Mouse (Mus musculus): ENCODE data around the gene Ces5a. TPM values are rescaled to one million over a fixed set of nuclear protein-coding genes. Genes with fewer than 3 reads are reported as not detected.
"Not testable (repeated sequence)": the region's sequence is repeated elsewhere in the genome, so short reads cannot be mapped to it uniquely, and the experiment has no call there.

The Ces5a gene
- total RNA-seq (2015) (not detected in 2 replicates), total RNA-seq (2017) (not detected in 2 replicates)

- ATAC-seq (replicated peaks; ENCODE audit: poor library complexity) = no peak
These were observed at the start of gene Ces5a for GRCm38 (mm10) chr8:93535730-93536129. Gene Ces5a (minus strand): TSS chr8:93535830.

- no peak for ATAC-seq (replicated peaks; ENCODE audit: poor library complexity)
These were observed 37.2 kb upstream of the Ces5a start for GRCm38 (mm10) chr8:93572841-93573240.

DNA sequence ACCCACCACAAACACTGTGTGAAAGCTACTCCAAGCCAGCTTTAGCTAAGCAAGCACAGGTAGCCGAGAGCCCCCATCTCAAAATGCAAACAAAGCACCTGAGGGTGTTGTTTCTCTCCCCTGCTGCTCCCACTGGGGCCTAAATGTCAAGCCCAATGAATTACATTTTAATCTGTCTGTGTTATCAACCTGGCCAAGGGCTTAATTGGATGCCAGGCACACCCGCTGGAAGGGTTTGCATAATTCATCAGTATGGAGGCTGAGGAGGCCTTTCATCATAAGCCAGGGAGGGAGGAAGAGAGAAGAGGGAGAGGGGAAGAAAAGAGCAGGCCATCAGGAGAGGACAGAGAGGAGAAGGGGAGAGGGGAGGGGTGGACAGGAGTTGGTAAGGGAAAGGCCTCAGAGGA, 36.5 kb upstream of the Ces5a start:
- ATAC-seq (replicated peaks; ENCODE audit: poor library complexity) = no peak

DNA sequence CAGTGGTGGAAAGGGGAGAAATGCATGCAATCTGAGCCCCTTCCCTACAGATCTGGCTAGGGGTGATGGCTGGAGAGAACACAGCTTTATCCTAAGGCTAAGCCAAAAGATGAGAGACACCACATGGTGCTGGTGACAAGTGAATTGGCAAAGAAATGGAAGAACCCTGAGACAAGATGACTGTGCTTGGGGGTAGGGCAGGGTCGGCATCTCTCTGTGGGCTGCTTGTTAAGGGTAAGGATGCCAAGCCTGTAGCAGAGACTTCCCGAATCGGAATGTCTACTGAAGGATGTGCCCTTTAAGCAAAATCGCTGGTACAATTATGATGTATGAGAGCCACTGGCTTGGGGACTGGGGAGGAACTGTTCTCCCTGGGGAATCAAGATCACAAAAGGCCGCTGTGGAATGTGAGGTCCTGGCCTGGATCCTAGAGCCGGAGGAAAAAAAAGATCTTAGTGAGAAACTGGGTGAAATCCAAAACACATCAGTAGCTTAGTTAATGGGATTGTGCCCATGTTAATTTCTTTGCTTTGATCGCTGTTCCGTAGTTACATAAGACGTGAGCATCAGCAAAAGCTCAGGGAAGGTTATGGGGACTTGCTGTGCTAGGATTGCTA, 35.8 kb upstream of the Ces5a start:
- no peak for ATAC-seq (replicated peaks; ENCODE audit: poor library complexity)

DNA sequence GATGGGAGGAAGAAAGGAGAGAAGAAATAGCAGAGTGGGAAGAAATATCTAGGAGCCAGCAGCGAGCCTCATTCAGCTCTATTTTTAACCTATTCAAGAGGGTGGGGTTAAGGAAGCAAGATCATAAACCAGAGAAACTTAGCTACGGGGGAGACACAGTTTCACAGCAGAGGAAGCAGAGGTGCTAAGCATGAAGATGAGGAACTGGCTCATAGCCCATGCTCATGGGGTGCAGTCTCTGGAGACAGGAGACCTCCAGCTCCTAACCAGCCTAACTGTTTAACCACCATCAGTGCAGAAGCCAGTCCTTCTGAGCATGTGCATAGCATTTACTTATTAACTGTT, 34.5 kb upstream of the Ces5a start:
- ATAC-seq (replicated peaks; ENCODE audit: poor library complexity) = no peak

DNA sequence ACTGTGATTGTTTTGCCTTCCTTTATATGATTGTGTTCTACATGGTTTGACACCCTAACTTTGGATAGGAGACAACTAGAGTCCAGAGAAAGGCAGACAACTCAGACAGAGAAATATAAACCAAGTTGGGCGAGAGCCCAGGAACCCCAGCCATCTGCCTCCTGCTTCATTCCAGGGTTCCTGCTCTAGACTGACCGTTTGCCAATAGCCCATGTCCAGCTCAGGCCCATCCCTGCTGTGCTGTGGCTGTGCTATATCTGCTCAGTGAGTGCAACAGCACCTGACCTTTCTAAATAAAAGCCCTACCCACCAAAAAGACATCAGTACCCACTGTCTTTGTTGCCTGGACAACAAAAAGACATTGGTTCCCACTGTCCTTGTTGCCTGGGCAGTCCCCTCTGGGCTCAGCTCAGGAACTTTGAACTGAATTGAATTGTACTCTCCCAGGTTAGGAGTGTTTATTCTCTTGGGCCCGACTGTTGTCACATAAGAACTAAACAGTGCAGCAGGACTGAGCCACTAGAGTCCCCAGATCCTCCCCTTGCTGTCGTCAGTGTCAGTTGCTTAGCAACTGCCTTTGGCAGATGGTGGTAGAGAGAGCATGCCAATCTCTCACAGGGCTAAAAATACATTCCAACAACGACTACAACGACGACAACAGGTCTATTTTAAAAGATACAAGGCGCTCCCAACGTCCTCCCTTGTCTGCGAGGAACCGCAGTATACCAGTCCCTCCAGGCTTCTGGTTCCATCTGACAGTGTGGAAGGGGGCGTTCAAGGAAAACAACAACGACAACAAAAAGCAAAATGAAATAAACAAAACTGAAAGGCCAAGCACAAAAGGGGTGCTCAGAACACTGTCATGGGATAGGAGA, 33.9 kb upstream of the Ces5a start:
- no peak for ATAC-seq (replicated peaks; ENCODE audit: poor library complexity)

DNA sequence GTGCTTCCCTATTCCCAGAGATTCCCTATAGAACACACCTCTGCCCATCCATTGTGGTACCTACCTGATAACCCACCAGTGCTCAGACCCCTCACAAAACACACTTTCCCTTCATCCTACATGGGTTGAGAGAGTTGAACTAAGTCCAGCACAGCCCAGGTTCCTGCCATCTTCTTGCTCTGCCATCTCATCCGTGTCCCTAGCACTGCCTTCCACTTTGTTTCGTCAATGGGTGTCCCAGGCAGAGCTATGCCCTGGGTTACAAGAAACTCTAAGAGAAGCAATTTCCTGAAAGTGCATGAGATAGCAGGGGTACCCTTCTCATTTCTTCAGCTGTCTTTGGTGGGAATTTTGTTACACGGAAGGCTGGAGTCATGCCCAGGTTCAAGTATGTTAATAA, 33.0 kb upstream of the Ces5a start:
- no peak for ATAC-seq (replicated peaks; ENCODE audit: poor library complexity)

DNA sequence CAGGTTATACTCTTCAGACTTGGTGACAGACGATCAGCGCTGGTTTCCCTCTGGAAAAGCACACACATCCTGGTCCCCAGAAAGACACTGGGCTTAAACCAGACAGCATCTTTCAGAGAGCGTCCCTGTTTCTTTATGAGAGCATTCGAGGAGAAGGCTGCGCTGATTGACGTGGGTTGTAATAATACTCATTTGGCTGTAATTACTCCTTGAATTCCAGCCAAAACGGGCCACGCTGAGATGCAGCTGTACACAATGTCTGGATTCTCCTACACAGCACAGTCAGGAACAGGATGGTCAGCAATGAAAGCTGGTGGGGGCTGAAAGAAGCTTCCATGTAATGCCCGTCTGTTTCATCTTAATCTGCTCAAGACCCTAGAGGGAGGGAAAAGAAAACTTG, 31.5 kb upstream of the Ces5a start:
- ATAC-seq (replicated peaks; ENCODE audit: poor library complexity) = no peak

- ATAC-seq (replicated peaks; ENCODE audit: poor library complexity) = no peak
These were observed 29.0 kb upstream of the Ces5a start for GRCm38 (mm10) chr8:93564634-93565033.

DNA sequence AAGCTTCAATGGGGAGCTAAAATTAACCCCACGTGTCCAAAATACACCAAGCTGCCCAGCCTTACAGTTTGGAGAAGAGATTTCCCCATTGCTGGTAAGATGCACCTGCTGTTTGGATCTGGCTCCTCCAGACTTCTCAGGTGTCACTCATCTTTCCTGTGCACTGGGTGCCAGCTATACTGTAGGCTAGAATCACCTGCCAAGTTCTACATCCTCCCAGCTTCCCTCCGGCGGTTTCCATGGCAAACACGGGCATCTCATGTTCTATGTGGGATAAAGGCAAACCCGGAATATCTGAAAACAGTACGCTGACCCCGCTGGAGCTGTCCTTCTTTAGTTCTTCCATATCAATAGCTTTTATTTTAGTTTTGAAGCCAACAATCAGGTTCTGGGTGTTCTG, 27.9 kb upstream of the Ces5a start:
- no peak for ATAC-seq (replicated peaks; ENCODE audit: poor library complexity)

DNA sequence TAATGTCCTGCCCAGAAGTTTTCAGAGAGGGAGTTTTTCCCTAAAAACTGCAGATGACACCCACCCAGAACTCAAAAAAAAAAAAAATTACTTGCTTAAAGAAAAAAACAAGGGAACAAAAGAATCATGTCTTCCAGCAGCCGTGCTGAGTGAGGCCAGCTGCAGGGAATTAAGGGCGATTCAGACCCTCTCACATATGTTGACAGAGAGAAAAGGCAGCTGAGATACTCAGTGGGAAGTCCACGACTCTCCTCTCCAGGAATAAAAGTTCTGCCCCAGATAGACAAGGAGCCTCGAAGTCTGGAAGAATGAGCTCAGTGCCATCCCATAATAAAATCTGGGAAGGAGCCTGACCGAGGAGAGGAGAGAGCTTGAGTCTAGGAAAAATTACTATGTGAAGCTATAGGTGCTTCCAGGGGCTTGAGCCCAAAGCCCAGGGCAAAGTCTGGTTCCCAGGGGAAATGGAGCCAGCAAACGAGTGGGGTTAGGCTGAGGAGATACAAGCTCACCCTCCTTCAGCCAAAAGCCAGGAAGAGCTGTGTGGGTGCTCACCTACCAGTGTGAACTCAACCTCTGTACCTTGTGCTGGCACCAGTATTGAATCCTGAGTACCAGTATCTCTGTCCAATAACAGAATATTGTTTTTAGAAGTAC, 27.1 kb upstream of the Ces5a start:
- ATAC-seq (replicated peaks; ENCODE audit: poor library complexity) = no peak

GRCm38 (mm10) chr8:93561271-93561670, 25.6 kb upstream of the Ces5a start:
- no peak for ATAC-seq (replicated peaks; ENCODE audit: poor library complexity)

DNA sequence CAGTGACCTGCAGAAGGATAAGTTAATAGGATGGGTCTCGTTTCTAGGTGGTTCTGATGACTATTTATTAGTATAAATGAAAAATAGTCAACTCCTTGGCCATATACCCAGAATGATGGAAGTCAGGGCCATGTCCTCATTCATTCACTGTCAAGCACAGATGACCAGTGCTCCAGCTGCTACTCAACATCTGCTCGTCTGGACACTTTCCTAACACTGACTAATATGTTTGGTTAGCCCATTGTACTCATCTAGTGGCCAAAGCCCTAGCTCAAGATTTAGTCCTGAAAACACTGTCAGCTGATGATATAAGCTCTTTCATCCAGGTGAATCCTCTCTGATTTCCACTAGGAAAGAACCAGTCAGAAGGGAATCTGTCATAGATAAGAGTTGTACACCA, 24.1 kb upstream of the Ces5a start:
- no peak for ATAC-seq (replicated peaks; ENCODE audit: poor library complexity)

- no peak for ATAC-seq (replicated peaks; ENCODE audit: poor library complexity)
These were observed 33.0 kb downstream of the Ces5a start for GRCm38 (mm10) chr8:93502634-93503033.

GRCm38 (mm10) chr8:93499437-93499836, 36.2 kb downstream of the Ces5a start:
- ATAC-seq (replicated peaks; ENCODE audit: poor library complexity) = no peak

DNA sequence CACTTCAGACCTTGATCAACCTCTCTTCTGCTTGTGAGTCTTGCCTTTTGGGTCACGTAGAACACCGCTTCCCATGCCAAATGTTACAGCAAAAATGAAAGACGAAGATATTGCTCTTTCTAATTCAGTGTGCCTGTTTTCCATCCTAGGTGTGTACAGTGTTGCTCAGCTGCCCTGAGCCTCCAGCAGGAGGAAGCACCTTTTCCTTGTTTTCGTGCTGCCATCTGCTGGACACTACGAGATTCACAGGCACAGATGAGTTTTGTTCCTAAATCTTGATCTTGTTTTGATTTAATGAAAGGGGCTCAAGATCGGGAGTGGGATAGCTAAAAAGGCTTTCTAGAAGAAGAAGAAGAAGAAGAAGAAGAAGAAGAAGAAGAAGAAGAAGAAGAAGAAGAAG, 40.3 kb downstream of the Ces5a start:
- peak; percentile 64; the same call in 1 of the 2 replicates for ATAC-seq (replicated peaks; ENCODE audit: poor library complexity)

- no peak for ATAC-seq (replicated peaks; ENCODE audit: poor library complexity)
These were observed 46.9 kb downstream of the Ces5a start for GRCm38 (mm10) chr8:93488743-93489142.

DNA sequence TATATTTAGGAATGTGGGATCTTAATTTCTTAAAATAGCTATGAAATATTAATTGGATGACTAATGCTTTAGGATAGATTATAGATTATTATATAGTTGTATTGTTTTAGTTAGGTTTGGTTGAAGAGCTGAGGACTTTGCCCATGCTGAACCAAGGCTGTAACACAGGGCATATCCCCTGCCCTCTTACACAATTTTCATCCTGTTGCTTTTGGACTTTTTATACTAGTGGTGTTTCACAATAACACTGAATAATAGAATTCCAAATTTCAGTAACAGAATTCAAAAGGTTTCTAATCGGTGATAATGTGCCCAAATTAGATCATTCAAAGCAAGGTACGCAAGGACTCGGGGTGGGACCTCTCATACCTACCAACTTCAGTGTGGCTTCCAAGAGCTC, 57.4 kb downstream of the Ces5a start:
- ATAC-seq (replicated peaks; ENCODE audit: poor library complexity) = no peak

DNA sequence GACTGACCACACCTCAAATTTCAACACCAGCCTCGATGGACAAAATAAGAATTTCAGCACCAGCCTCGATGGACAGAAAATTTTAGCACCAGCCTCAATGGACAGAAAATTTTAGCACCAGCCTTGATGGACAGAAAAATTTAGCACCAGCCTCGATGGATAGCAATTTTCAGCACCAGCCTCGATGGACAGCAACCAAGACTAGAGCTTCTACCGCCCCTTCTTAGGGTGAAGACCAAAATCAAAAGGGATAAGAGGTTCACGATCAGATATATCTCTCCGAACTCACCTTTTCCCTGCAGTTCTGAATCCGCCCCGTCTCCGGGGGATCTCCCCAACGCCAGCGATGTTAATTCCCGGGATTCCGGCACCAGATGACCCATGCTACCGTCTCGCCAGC, 65.9 kb downstream of the Ces5a start:
- not testable (repeated sequence) for ATAC-seq (replicated peaks; ENCODE audit: poor library complexity)

DNA sequence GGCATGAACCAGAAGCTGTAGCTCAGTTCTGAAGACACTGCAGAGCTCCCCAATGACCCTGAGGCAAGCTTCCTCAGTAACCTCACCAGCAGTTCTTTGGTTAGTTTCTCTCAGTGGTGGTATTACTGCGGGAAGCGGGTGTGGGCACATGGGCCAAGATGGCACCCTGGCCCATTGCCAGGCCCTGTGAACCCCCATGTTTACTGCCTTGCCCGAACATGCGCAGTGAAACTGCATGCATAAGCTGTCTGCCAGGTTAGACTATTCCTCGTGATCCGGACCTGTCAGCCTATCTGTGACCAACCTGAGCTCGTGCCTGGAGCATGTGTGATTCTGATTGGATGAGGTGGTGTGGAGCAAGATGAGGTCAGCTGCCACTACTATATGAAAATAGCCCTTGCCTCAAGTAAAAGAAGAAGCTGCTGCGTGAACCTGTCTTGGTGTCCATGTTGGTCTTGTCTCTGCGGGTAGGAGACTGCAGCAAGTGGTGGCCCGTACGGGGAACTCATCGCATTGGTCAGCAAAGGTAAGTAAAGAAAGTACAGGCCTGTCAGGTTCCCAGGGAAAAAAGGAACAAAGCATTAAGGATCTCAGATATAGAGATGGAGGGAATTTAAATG, 81.3 kb downstream of the Ces5a start:
- ATAC-seq (replicated peaks; ENCODE audit: poor library complexity) = no peak
